Mouse (Mus musculus) embryonic facial prominence, embryonic 15.5 days (tissue): ENCODE measurements at regions not wholly inside any gene's neighbourhood (a gene's known extent, or its start where the extent isn't known, plus 50 kb on each side); places are given as distances from the start of the nearest gene placed in this dataset.
"Not testable (repeated sequence)": the region's sequence is repeated elsewhere in the genome, so short reads cannot be mapped to it uniquely, and the experiment has no call there.

Source experiments
- ATAC-seq: fragments of 200-750 bp; cut with Nextera tagmentation; 2 replicates; pipeline ENCODE4 v1.8.0; 2017; ENCODE audit warnings: low read depth, moderate TSS enrichment; ENCODE audit not compliant: insufficient number of reproducible peaks, low FRiP score, low TSS enrichment
- H3K27ac ChIP-seq: fragments of 300-500 bp; sonication (generic); replicated peaks from 2 replicates; pipeline ENCODE4 v1.5.1; 2015; ENCODE audit warnings: mild to moderate bottlenecking, inconsistent platforms
- H3K27me3 ChIP-seq: fragments of 300-500 bp; sonication (generic); 2 replicates; pipeline ENCODE4 v1.6.1; 2015; ENCODE audit warnings: inconsistent platforms
- H3K36me3 ChIP-seq: fragments of 300-500 bp; sonication (generic); 2 replicates; pipeline ENCODE4 v1.6.1; 2015; ENCODE audit warnings: mild to moderate bottlenecking, inconsistent platforms
- H3K4me1 ChIP-seq: fragments of 300-500 bp; sonication (generic); 2 replicates; pipeline ENCODE4 v1.6.1; 2015; ENCODE audit warnings: inconsistent platforms
- H3K4me2 ChIP-seq: fragments of 300-500 bp; sonication (generic); replicated peaks from 2 replicates; pipeline ENCODE4 v1.6.1; 2015; ENCODE audit warnings: mild to moderate bottlenecking, inconsistent platforms
- H3K4me3 ChIP-seq: fragments of 300-500 bp; sonication (generic); replicated peaks from 2 replicates; pipeline ENCODE4 v1.5.1; 2015; ENCODE audit warnings: mild to moderate bottlenecking, inconsistent platforms
- H3K9ac ChIP-seq: fragments of 300-500 bp; sonication (generic); 2 replicates; pipeline ENCODE4 v1.6.1; 2015; ENCODE audit warnings: inconsistent platforms
- H3K9me3 ChIP-seq: fragments of 300-500 bp; sonication (generic); replicated peaks from 2 replicates; pipeline ENCODE4 v1.6.1; 2016; ENCODE audit warnings: inconsistent platforms
- WGBS: fragments of 180-500 bp; shearing (Covaris S2); methylation state at CpG from one replicate; pipeline ENCODE4 v1.1.7; 2015; 5-methylcytosine and 5-hydroxymethylcytosine counted together

GRCm38 (mm10) chr1:80969927-80970326 lies 106.8 kb upstream of the Nyap2 start:
- ATAC-seq, result no peak
- Histone ChIP-seq H3K4me3 (no peak overlapping the region), H3K4me2 (no peak overlapping the region), H3K9ac (no peak overlapping the region), H3K27ac (no peak overlapping the region), H3K4me1 (no peaks in the 10 kb centered on the region), H3K36me3 (no peaks in the 10 kb centered on the region), H3K27me3 (no peaks in the 10 kb centered on the region), H3K9me3 (no peaks in the 10 kb centered on the region)

GRCm38 (mm10) chr1:80969194-80969593 lies 107.6 kb upstream of the Nyap2 start:
- no peak for ATAC-seq
- Histone ChIP-seq H3K36me3 (no peaks in the 10 kb centered on the region), H3K27ac (no peak overlapping the region), H3K4me1 (no peaks in the 10 kb centered on the region), H3K27me3 (no peaks in the 10 kb centered on the region), H3K4me2 (no peak overlapping the region), H3K9ac (no peak overlapping the region), H3K9me3 (no peaks in the 10 kb centered on the region), H3K4me3 (no peak overlapping the region)
- 69% methylated on average over 1 of the region's 1 CpGs for WGBS

- Histone ChIP-seq H3K4me1 (no peaks in the 10 kb centered on the region), H3K4me2 (no peak overlapping the region), H3K36me3 (no peaks in the 10 kb centered on the region), H3K9ac (no peak overlapping the region), H3K27ac (no peak overlapping the region), H3K4me3 (no peak overlapping the region), H3K9me3 (no peaks in the 10 kb centered on the region), H3K27me3 (no peaks in the 10 kb centered on the region)
- no peak for ATAC-seq
- 76% methylated on average over 2 of the region's 2 CpGs for WGBS
These were observed 111.0 kb upstream of the Nyap2 start for GRCm38 (mm10) chr1:80965792-80966191.

GRCm38 (mm10) chr1:80964376-80964775 lies 112.4 kb upstream of the Nyap2 start:
- Histone ChIP-seq H3K27ac (no peak overlapping the region), H3K9me3 (no peaks in the 10 kb centered on the region), H3K4me2 (no peak overlapping the region), H3K4me3 (no peak overlapping the region), H3K4me1 (no peaks in the 10 kb centered on the region), H3K36me3 (no peaks in the 10 kb centered on the region), H3K9ac (no peak overlapping the region), H3K27me3 (no peaks in the 10 kb centered on the region)
- 84% methylated on average over 5 of the region's 5 CpGs for WGBS
- no peak for ATAC-seq

- H3K27me3 ChIP-seq, result no peaks in the 10 kb centered on the region
- H3K27ac ChIP-seq, result no peak overlapping the region
- H3K4me2 ChIP-seq, result no peak overlapping the region
- no peak for ATAC-seq
- H3K9ac ChIP-seq, result no peak overlapping the region
- no peaks in the 10 kb centered on the region for H3K9me3 ChIP-seq
- H3K4me1 ChIP-seq, result no peaks in the 10 kb centered on the region
- H3K36me3 ChIP-seq, result no peaks in the 10 kb centered on the region
- H3K4me3 ChIP-seq, result no peak overlapping the region
- 71% methylated on average over 1 of the region's 1 CpGs for WGBS
These were observed 112.9 kb upstream of the Nyap2 start for GRCm38 (mm10) chr1:80963838-80964237.

- H3K4me2 ChIP-seq, result no peak overlapping the region
- H3K4me1 ChIP-seq, result no peaks in the 10 kb centered on the region
- WGBS, result 75% methylated on average over 4 of the region's 4 CpGs
These were observed 126.3 kb upstream of the Nyap2 start for GRCm38 (mm10) chr1:80950406-80950805.

GRCm38 (mm10) chr1:80946049-80946448 lies 130.7 kb upstream of the Nyap2 start:
- ATAC-seq, H3K27me3 ChIP-seq, H3K9ac ChIP-seq, H3K4me3 ChIP-seq, H3K36me3 ChIP-seq, H3K9me3 ChIP-seq, H3K27ac ChIP-seq, H3K4me1 ChIP-seq, H3K4me2 ChIP-seq: not testable (repeated sequence)

More at GRCm38 (mm10) chr1:80950406-80950805, 126.3 kb upstream of the Nyap2 start:
- no peaks in the 10 kb centered on the region for H3K9me3 ChIP-seq
- H3K4me3 ChIP-seq, result no peak overlapping the region
- no peak overlapping the region for H3K9ac ChIP-seq
- ATAC-seq, result no peak
- H3K36me3 ChIP-seq, result no peaks in the 10 kb centered on the region
- no peak overlapping the region for H3K27ac ChIP-seq
- no peaks in the 10 kb centered on the region for H3K27me3 ChIP-seq

- WGBS, result 67% methylated on average over 4 of the region's 4 CpGs
- no peaks in the 10 kb centered on the region for H3K27me3 ChIP-seq
- H3K4me1 ChIP-seq, result no peaks in the 10 kb centered on the region
- H3K4me3 ChIP-seq, result no peak overlapping the region
- no peak for ATAC-seq
- H3K27ac ChIP-seq, result no peak overlapping the region
- H3K36me3 ChIP-seq, result no peaks in the 10 kb centered on the region
- no peak overlapping the region for H3K4me2 ChIP-seq
- H3K9ac ChIP-seq, result no peak overlapping the region
- H3K9me3 ChIP-seq, result no peaks in the 10 kb centered on the region
These were observed 137.4 kb upstream of the Nyap2 start for GRCm38 (mm10) chr1:80939372-80939771.

- no peaks in the 10 kb centered on the region for H3K27me3 ChIP-seq
- no peak overlapping the region for H3K27ac ChIP-seq
- ATAC-seq, result no peak
- no peaks in the 10 kb centered on the region for H3K9me3 ChIP-seq
- no peak overlapping the region for H3K4me3 ChIP-seq
- H3K4me2 ChIP-seq, result no peak overlapping the region
- 74% methylated on average over 4 of the region's 4 CpGs for WGBS
- no peak overlapping the region for H3K9ac ChIP-seq
- H3K36me3 ChIP-seq, result no peaks in the 10 kb centered on the region
- no peaks in the 10 kb centered on the region for H3K4me1 ChIP-seq
These were observed 141.0 kb upstream of the Dock10 start for GRCm38 (mm10) chr1:80899281-80899680.

- WGBS, result 59% methylated on average over 4 of the region's 4 CpGs
- Histone ChIP-seq H3K4me1 (no peaks in the 10 kb centered on the region), H3K36me3 (no peaks in the 10 kb centered on the region), H3K9me3 (no peaks in the 10 kb centered on the region), H3K27ac (no peak overlapping the region), H3K9ac (no peak overlapping the region), H3K4me3 (no peak overlapping the region), H3K4me2 (no peak overlapping the region), H3K27me3 (no peaks in the 10 kb centered on the region)
- ATAC-seq, result no peak
These were observed 116.0 kb upstream of the Dock10 start for GRCm38 (mm10) chr1:80874140-80874849.

GRCm38 (mm10) chr1:80873596-80873995 lies 115.3 kb upstream of the Dock10 start:
- H3K4me3 ChIP-seq, result no peak overlapping the region

GRCm38 (mm10) chr1:80868805-80869204 lies 110.5 kb upstream of the Dock10 start:
- Histone ChIP-seq H3K36me3 (no peaks in the 10 kb centered on the region), H3K4me1 (no peaks in the 10 kb centered on the region), H3K9ac (no peak overlapping the region), H3K4me3 (no peak overlapping the region), H3K27ac (no peak overlapping the region), H3K4me2 (no peak overlapping the region), H3K27me3 (no peaks in the 10 kb centered on the region), H3K9me3 (no peaks in the 10 kb centered on the region)
- no peak for ATAC-seq

More at GRCm38 (mm10) chr1:80873596-80873995, 115.3 kb upstream of the Dock10 start:
- Histone ChIP-seq H3K36me3 (no peaks in the 10 kb centered on the region), H3K9ac (no peak overlapping the region), H3K27ac (no peak overlapping the region), H3K9me3 (no peaks in the 10 kb centered on the region), H3K4me1 (no peaks in the 10 kb centered on the region), H3K27me3 (no peaks in the 10 kb centered on the region), H3K4me2 (no peak overlapping the region)
- 59% methylated on average over 2 of the region's 2 CpGs for WGBS
- no peak for ATAC-seq
